Mouse (Mus musculus) monocyte, adult 59 days (primary cell): ENCODE results near the gene Cnih1. TPM values are rescaled to one million over a fixed set of nuclear protein-coding genes. Genes with fewer than 3 reads are reported as not detected.

Experiments
- total RNA-seq, 2 experiments: library from RNA; stranded (reverse); gene quantifications; one replicate each; pipeline ENCODE4 v1.2.4; 2023

Cnih1 gene
- 10 to 100 TPM; 26.0 to 28.4 TPM for total RNA-seq

GRCm38 (mm10) chr14:46787787-46788504, at the start of gene Cnih1:
Gene Cnih1, minus strand, starts transcription at chr14:46788411.

GRCm38 (mm10) chr14:46831837-46832333, 43.7 kb upstream of the Cnih1 start, which contains the start of gene Cgrrf1:
Gene Cgrrf1, plus strand, starts transcription at chr14:46832125.

DNA sequence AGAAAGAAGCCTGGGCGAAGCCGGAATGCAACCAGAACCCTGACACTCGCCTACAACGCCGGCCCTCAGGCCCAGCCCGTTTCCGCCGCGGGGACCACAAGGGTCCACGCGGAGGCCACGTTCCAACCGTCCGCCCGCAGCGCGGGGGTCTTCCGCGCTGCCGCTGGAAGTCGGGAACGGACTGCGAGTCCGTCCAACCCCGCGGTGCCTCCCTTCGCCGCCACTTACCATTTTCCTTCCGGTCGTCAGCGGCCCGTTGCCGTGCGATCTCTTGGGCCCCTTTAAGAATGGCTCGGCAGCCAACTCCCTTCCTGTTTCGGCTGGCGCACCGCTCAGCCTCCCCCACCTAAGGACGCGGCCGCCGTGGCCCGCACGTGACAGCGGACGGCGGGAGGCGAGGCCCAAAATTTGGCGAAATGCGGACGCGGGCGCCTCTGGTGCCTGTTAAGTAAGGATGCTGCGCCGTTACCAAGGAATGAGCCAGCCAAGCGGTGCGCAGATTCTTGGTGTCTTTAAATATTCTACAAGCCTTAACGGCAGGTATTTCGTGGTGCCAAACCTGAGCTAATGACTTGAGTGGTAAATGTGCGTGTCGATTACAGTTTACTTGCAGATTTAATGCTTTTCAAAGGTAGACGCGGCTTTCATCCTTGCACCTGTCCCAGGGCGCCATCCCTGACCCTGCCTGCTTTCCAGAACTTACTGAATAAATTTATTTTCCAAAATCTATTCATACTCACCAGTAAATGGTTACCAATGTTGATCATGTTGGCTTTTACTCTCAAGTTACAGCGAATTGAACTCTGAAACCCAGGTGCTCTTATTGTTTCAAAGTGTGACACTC, 33.9 kb upstream of the Cnih1 start, which contains the start of gene Gmfb:
TSS of gene Gmfb (minus strand) at position 370 of the 844 bp plus-strand sequence.

DNA sequence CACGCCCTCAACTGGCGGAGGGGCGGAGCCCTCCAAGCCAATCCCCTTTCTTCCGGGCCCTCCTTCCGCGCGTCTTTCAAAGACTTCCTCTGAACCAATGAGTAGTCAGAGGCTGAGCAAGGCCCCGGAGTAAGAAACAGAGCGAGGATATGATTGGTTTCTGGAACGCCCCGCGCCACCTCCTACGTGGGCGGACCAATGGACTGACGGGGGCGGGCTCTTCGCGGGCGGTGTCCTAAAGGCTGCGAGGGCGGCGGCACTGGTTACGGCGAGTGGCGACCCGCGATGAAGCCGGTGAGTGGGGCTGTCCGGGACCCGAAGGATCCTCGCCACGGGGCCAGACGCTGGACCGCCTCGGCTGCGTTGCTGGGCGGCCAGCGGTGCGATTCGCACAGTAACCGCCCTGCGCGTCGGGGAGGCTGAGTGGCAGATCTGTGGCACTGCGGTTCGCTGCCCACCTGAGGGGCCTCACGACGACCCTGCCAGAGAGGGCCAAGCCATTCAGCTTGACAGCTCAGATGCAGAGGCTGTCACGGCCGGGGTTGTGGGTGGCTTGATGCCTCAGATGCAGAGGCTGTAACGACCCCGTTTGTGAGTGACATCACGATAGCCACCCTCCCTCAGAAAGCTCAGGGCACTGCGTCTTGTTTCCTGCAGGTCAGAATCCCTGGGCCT, 27.7 kb downstream of the Cnih1 start, which contains the start of gene Cdkn3:
TSS of gene Cdkn3 (plus strand) at position 187 of the 675 bp plus-strand sequence.

Other genes starting within 250 kb of the Cnih1 start
- gene Cdkn3, start 27.9 kb downstream of the Cnih1 start, total RNA-seq: 1 to 10 TPM; 2.7 to 8.0 TPM
- 10 to 100 TPM; 92.8 to 94.9 TPM for gene Gmfb, start 33.8 kb upstream of the Cnih1 start, total RNA-seq
- 10 to 100 TPM; 24.8 to 33.2 TPM for gene Cgrrf1, start 43.7 kb upstream of the Cnih1 start, total RNA-seq
- gene Samd4, start 94.4 kb upstream of the Cnih1 start, total RNA-seq: 1 to 10 TPM; 7.2 to 7.7 TPM